Mouse (Mus musculus): Measurements from ENCODE around the gene Gse1. TPM values are rescaled to one million over a fixed set of nuclear protein-coding genes. Genes with fewer than 3 reads are reported as not detected.

Gene Gse1
- polyA plus RNA-seq, 1 experiment, result 17.1 TPM

DNA sequence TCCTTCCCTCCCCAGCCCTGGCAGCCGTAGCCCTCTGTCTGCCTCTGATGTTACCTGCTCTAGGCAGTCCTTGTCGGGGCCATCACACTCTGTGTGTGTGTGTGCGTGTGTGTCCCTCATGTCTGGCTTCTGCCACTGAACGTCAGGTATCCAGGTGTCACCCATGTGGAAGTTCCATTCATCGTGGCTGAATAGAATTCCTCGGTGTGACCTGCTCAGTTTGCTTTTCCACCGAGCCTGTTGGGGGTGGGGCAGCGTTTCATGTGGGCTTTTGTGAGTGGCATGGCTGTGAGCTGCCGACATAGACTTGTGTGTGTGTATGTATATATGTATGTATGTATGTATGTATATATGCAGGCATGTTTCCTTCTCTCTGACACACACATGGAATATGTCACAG, 57.6 kb downstream of the Gse1 start:
- Histone ChIP-seq H3K27me3 (ENCODE audit: control insufficient read depth) (peaks cover 6% of the 10 kb centered on the region), H3K9me3 (ENCODE audit: control insufficient read depth, low read length) (no peaks in the 10 kb centered on the region), H3K4me3 (replicated peaks) (no peak overlapping the region), H3K36me3 (ENCODE audit: control insufficient read depth) (peaks cover 37% of the 10 kb centered on the region), H3K4me1 (ENCODE audit: control insufficient read depth) (peaks cover 68% of the 10 kb centered on the region)
- TF ChIP-seq GATA1 (IDR thresholded peaks at IDR 0.05; ENCODE audit: low read length) (no peak), TAL1 (IDR thresholded peaks at IDR 0.05; ENCODE audit: low read length) (no peak)

DNA sequence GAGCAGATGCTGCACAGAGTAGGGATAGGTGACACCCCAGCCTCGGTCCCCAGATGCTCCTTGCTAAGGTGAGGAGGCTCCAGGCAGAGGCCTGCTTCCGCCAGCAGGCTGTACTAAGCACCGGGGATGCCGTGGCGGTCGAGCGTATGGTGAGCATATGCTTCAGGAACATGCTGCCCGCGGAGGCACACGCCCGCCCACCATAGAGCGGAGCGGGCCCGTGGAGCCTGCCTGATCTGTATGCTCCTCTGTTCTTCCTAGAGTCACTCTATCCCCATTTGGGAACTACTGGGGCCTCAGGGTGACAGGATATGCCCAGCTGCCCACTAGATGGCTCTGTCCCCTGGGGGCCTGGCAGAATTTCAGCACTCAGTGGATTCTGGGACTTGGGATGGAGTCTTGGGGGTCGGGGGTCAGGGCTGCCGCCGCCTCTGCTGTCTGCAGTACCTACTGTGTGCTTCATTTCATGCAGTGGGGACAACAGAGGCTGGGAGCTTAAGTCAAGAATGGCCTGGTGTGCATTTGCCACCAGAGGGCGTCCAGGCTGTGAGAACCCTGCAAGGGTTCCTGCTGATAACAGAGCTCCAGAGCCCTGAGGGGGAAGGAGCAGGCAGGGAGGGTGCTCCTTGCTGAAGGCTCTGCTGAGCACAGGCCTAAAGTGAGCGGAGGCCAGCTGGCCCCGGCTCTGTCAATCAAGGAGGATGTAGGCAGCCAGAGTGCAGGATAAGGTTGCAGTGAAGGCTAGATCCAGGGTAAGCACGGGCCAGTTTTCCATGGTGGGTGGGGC, 60.1 kb downstream of the Gse1 start:
- Histone ChIP-seq H3K27me3 (ENCODE audit: control insufficient read depth) (0 out of 2 replicates have a peak, but pooled peaks cover 3% of the 10 kb centered on the region), H3K4me1 (ENCODE audit: control insufficient read depth) (peaks cover 82% of the 10 kb centered on the region), H3K9me3 (ENCODE audit: control insufficient read depth, low read length) (no peaks in the 10 kb centered on the region), H3K36me3 (ENCODE audit: control insufficient read depth) (peaks cover 59% of the 10 kb centered on the region), H3K4me3 (replicated peaks) (peak overlapping the region; percentile 17)
- TF ChIP-seq TAL1 (IDR thresholded peaks at IDR 0.05; ENCODE audit: low read length), result no peak
- peak; percentile 68 for TF ChIP-seq GATA1 (IDR thresholded peaks at IDR 0.05; ENCODE audit: low read length)

DNA sequence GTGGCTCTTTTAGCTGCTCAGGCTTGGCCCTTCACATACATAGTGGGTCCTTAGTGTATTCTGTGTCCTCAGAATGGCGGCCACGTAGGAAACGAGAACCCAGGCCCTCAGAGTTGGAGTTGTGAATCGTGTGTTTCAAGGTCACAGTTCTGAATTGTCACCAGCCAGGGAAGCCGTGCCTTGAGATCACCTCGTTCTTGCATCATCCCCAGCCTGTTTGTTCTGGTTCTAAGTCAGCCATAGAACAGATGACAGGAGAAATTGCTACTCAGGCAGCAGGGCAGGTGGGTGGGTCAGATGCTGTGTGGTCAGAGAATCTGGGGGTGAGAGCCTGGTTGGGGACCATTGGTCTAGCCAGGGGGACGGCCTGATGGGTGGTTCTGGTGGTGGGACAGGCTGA, 60.9 kb downstream of the Gse1 start:
- Histone ChIP-seq H3K4me3 (replicated peaks) (peak overlapping the region; percentile 17), H3K4me1 (ENCODE audit: control insufficient read depth) (peaks cover 90% of the 10 kb centered on the region), H3K9me3 (ENCODE audit: control insufficient read depth, low read length) (no peaks in the 10 kb centered on the region), H3K27me3 (ENCODE audit: control insufficient read depth) (no peaks in the 10 kb centered on the region), H3K36me3 (ENCODE audit: control insufficient read depth) (peaks cover 59% of the 10 kb centered on the region)
- TF ChIP-seq GATA1 (IDR thresholded peaks at IDR 0.05; ENCODE audit: low read length), result no peak
- no peak for TF ChIP-seq TAL1 (IDR thresholded peaks at IDR 0.05; ENCODE audit: low read length)

DNA sequence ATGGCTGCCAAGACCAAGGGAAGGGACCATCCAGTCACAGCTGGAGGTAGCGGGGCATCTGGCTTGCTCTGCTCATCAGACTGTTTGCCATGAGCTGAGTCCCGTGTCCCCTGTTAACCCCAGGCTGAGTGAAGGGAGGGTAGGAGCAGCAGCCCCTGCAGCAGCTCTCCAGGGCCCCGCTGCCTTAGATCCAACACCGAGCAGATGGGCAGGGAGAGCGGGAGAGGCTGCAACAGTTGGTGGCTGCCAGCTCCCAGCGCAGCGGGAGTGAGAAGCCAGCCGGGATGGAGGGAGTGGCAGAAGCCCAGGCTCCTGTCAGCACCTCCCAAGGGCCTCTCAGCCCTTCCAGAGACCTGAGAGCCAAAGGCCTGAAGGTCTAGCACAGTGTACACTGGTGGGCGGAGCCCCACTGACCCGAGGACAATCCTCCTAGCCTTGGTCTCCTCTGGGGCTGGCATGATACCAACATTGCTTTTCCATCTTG, 61.5 kb downstream of the Gse1 start:
- H3K4me1 ChIP-seq (ENCODE audit: control insufficient read depth), result peaks cover 90% of the 10 kb centered on the region
- no peaks in the 10 kb centered on the region for H3K27me3 ChIP-seq (ENCODE audit: control insufficient read depth)

DNA sequence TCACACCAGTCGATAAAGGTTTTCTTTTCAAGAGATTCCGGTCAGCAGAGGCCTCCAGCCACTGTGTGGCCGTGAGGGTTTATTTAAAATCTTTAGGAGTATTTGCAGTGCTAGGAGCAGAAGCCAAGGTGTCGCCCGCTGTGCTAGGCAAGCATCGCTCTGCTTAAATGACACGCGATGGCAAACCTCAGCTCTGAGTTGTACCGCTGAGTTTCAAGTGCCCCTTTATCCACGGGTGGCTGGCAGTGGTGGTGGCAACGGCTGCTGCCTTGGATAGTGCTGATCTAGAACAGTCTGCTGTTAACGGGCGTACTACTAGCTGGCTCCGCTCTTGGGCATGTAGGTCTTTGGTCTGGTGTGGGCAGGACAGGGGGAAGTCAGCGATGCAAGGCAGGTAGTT, 62.4 kb downstream of the Gse1 start:
- H3K9me3 ChIP-seq (ENCODE audit: control insufficient read depth, low read length), result no peaks in the 10 kb centered on the region
- peaks cover 90% of the 10 kb centered on the region for H3K4me1 ChIP-seq (ENCODE audit: control insufficient read depth)
- H3K36me3 ChIP-seq (ENCODE audit: control insufficient read depth), result peaks cover 64% of the 10 kb centered on the region
- no peaks in the 10 kb centered on the region for H3K27me3 ChIP-seq (ENCODE audit: control insufficient read depth)
- TF ChIP-seq TAL1 (IDR thresholded peaks at IDR 0.05; ENCODE audit: low read length) (no peak), GATA1 (IDR thresholded peaks at IDR 0.05; ENCODE audit: low read length) (no peak)
- H3K4me3 ChIP-seq (replicated peaks), result peak overlapping the region; percentile 17

More for the DNA sequence above, 61.5 kb downstream of the Gse1 start:
- Histone ChIP-seq H3K36me3 (ENCODE audit: control insufficient read depth) (peaks cover 61% of the 10 kb centered on the region), H3K9me3 (ENCODE audit: control insufficient read depth, low read length) (no peaks in the 10 kb centered on the region), H3K4me3 (replicated peaks) (peak overlapping the region; percentile 4)
- no peak for TF ChIP-seq TAL1 (IDR thresholded peaks at IDR 0.05; ENCODE audit: low read length)
- TF ChIP-seq GATA1 (IDR thresholded peaks at IDR 0.05; ENCODE audit: low read length), result no peak

DNA sequence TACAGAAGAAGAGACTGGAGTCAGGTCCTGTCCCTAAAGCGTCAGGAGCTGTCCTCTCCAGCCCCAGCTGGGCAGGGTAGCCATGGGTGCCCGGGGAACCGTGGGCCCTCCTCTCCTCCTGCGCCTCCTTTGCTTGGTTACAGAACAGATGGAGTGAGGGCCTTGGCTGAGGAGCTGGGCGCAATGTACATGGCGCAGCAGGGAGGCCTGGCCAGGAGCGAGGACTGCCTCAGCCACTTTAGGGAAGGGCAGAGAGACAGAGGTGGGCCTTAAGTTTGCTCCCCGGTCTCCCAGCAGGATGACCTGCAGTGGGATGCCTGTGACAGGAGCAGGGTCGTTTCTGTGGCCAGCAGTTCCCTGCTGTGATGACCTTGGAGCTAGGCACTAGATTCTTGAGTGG, 63.4 kb downstream of the Gse1 start:
- no peak for TF ChIP-seq GATA1 (IDR thresholded peaks at IDR 0.05; ENCODE audit: low read length)
- TF ChIP-seq TAL1 (IDR thresholded peaks at IDR 0.05; ENCODE audit: low read length), result no peak
- Histone ChIP-seq H3K27me3 (ENCODE audit: control insufficient read depth) (no peaks in the 10 kb centered on the region), H3K9me3 (ENCODE audit: control insufficient read depth, low read length) (no peaks in the 10 kb centered on the region), H3K4me3 (replicated peaks) (peak overlapping the region; percentile 72), H3K4me1 (ENCODE audit: control insufficient read depth) (peaks cover 92% of the 10 kb centered on the region), H3K36me3 (ENCODE audit: control insufficient read depth) (peaks cover 64% of the 10 kb centered on the region)

DNA sequence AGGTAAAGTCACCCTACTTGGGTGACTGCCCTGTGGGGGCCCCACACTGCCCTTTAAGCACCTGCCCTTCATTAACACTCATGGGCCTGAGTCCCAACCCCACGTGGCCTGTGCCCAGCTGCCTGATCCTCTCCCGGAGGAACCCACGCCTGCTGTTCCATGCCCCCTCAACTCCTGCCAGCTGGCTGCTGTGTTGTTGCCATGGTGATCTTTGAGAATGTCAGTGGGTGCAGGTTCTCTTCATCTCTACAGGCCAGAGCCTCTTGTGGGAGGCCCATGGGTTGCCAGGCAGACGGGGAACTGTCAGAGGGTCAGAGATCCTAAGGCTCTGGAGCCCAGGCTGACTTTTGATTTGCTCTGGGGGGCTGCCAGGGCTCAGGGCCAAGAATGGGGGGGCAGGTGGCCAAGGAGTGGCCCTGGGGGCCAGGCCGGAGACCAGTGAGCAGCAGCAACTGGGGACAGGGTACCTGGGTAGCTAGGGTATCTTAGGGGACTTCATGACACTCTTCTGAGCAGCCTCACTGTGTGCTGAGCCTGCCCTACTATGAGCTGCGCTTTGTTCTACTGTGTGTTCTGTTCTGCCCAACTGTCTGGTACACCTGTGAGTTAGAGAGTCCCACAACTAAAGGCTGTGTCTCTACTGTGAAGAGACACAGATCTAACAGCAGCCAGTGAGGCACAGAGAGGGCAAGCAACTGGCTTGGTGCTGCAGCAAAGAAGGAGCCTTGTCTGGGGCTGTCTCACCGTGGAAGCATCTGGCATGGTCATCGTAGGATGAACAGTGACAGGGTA, 64.3 kb downstream of the Gse1 start:
- H3K9me3 ChIP-seq (ENCODE audit: control insufficient read depth, low read length), result no peaks in the 10 kb centered on the region
- peaks cover 98% of the 10 kb centered on the region for H3K4me1 ChIP-seq (ENCODE audit: control insufficient read depth)
- peak overlapping the region; percentile 72 for H3K4me3 ChIP-seq (replicated peaks)
- H3K27me3 ChIP-seq (ENCODE audit: control insufficient read depth), result no peaks in the 10 kb centered on the region
- TF ChIP-seq TAL1 (IDR thresholded peaks at IDR 0.05; ENCODE audit: low read length), result no peak
- TF ChIP-seq GATA1 (IDR thresholded peaks at IDR 0.05; ENCODE audit: low read length), result no peak
- peaks cover 64% of the 10 kb centered on the region for H3K36me3 ChIP-seq (ENCODE audit: control insufficient read depth)

DNA sequence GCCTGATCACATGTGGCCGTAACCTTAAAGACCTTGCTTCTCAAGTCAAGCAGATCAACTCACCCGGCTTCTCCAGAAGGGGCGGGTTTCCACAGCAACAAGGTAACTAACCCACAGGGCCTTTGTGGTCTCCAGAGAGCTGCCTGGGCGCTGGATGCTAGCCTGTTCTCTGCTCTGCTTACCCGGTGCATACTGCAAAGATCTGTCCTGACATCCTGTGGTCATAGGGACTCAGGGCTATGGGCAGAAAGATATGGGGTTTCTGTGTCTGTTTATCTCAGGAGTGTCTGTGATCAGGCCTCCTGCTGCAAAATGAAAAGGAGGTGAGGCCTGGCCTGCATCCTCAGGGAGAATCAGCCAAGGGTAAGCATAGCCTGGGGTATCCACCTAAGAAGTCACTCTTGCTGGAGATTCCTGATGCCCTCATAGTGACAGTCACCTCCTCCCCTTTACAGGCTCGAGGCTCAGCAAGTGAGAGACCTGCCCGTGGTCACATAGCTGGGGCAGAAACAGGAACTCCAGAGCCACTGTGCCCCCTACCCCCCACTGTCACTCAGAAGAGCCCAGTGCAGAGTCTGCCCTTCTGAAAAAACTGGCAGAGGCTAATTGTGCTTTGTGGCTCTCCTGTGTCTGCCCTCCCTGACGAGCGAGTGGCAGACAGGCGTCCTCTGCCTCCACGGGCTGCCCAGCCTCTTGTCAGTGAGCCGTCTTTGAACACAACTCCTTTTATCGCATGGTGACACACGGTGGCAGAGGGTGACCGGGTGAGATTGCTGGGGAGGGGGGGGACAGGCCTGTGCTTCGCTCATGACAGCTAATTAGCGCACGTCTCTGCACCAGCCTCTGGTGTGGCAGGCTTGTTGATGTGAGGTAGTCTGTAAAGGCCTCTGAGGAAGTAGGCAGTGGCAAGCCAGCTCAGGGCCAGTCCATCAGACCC, 65.4 kb downstream of the Gse1 start:
- Histone ChIP-seq H3K36me3 (ENCODE audit: control insufficient read depth) (peaks cover 52% of the 10 kb centered on the region), H3K9me3 (ENCODE audit: control insufficient read depth, low read length) (no peaks in the 10 kb centered on the region), H3K4me1 (ENCODE audit: control insufficient read depth) (peaks cover 95% of the 10 kb centered on the region), H3K27me3 (ENCODE audit: control insufficient read depth) (no peaks in the 10 kb centered on the region), H3K4me3 (replicated peaks) (peak overlapping the region; percentile 72)
- TF ChIP-seq TAL1 (IDR thresholded peaks at IDR 0.05; ENCODE audit: low read length) (peak; percentile 88), GATA1 (IDR thresholded peaks at IDR 0.05; ENCODE audit: low read length) (peak; percentile 89)
